ENCODE assay signal across 25 mouse cellular contexts in genomic region chr2:173714620-173715218, GRCm38 (mm10). TPM values are rescaled to one million over a fixed set of nuclear protein-coding genes. Genes with fewer than 3 reads are reported as not detected.
DNase-seq lines count a peak whose midpoint lies in the region; ATAC-seq lines count a peak whose summit lies in the region.
"Had no signal": no experiment of that assay in that cellular context is flagged by ENCODE, and none has a peak within 500 bp of the region (broad histone marks: within the 10 kb centered on the region; RNA-seq: fewer than 3 reads in every experiment).

No protein-coding gene starts in this region.

- WGBS in neural tube, embryonic 11.5 days, result 57% methylated on average over 8 of the region's 8 CpGs
- 31% methylated on average over 8 of the region's 8 CpGs for WGBS in hindbrain, embryonic 12.5 days
- 51% methylated on average over 8 of the region's 8 CpGs for WGBS in midbrain, embryonic 12.5 days
- 26% methylated on average over 8 of the region's 8 CpGs for WGBS in neural tube, embryonic 14.5 days
- 76% methylated on average over 8 of the region's 8 CpGs for WGBS in kidney, embryonic 15.5 days

- H3K4me1 ChIP-seq in neural tube, embryonic 11.5 days (ENCODE audit: control insufficient read depth, insufficient read depth, low read length), result no peaks in the 10 kb centered on the region
- peaks cover 23% of the 10 kb centered on the region for H3K4me1 ChIP-seq in hindbrain, embryonic 12.5 days
- peaks cover 24% of the 10 kb centered on the region for H3K4me1 ChIP-seq in midbrain, embryonic 12.5 days
- no peaks in the 10 kb centered on the region for H3K4me1 ChIP-seq in neural tube, embryonic 14.5 days (ENCODE audit: control insufficient read depth, insufficient read depth, low read length)
- peaks cover 5% of the 10 kb centered on the region; the same call in 1 of the 2 replicates for H3K4me1 ChIP-seq in kidney, embryonic 15.5 days
- H3K4me1 ChIP-seq: embryonic facial prominence, embryonic 15.5 days; liver, embryonic 13.5 days had no signal

- H3K4me3 ChIP-seq in neural tube, embryonic 11.5 days (ENCODE audit: low read depth, low read length), result no peak overlapping the region
- H3K4me3 ChIP-seq in hindbrain, embryonic 12.5 days, result no peak overlapping the region
- H3K4me3 ChIP-seq in midbrain, embryonic 12.5 days, result no peak overlapping the region
- no peak overlapping the region for H3K4me3 ChIP-seq in neural tube, embryonic 14.5 days (ENCODE audit: low read depth, low read length)
- H3K4me3 ChIP-seq in kidney, embryonic 15.5 days (replicated peaks), result no peak overlapping the region
- H3K4me3 ChIP-seq: embryonic facial prominence, embryonic 15.5 days; limb, embryonic 13.5 days; liver, embryonic 13.5 days had no signal

- H3K4me2 ChIP-seq in neural tube, embryonic 11.5 days (ENCODE audit: low read depth), result no peak overlapping the region
- no peak overlapping the region for H3K4me2 ChIP-seq in hindbrain, embryonic 12.5 days (replicated peaks)
- no peak overlapping the region for H3K4me2 ChIP-seq in midbrain, embryonic 12.5 days (replicated peaks)
- H3K4me2 ChIP-seq in neural tube, embryonic 14.5 days (ENCODE audit: low read depth, low read length), result no peak overlapping the region
- no peak overlapping the region for H3K4me2 ChIP-seq in kidney, embryonic 15.5 days
- H3K4me2 ChIP-seq: embryonic facial prominence, embryonic 15.5 days; limb, embryonic 13.5 days; liver, embryonic 13.5 days; lung, embryonic 14.5 days had no signal

- no peak overlapping the region for H3K9ac ChIP-seq in neural tube, embryonic 11.5 days (ENCODE audit: low read length)
- no peak overlapping the region for H3K9ac ChIP-seq in hindbrain, embryonic 12.5 days
- H3K9ac ChIP-seq in midbrain, embryonic 12.5 days (replicated peaks), result no peak overlapping the region
- no peak overlapping the region for H3K9ac ChIP-seq in neural tube, embryonic 14.5 days (replicated peaks; ENCODE audit: low read depth, low read length)
- no peak overlapping the region for H3K9ac ChIP-seq in kidney, embryonic 15.5 days
- H3K9ac ChIP-seq: embryonic facial prominence, embryonic 15.5 days; limb, embryonic 13.5 days; liver, embryonic 13.5 days; lung, embryonic 14.5 days had no signal

- no peak for DNase-seq in neural tube, embryonic 11.5 days (ENCODE audit: low spot score)
- no peak for DNase-seq in neural tube, embryonic 10.5 days (ENCODE audit: extremely low spot score, low spot score)
- no peak for DNase-seq in kidney, adult 8-10 months
- no peak for DNase-seq in layer of hippocampus, postnatal 10 days (ENCODE audit: low spot score in 2 of 2)
- DNase-seq: cerebellum, adult 18-20 months; cerebellum, postnatal 25 days; embryo, embryonic 11 days; gastrocnemius, postnatal 36 days; kidney, postnatal 14 days; liver, embryonic 13.5 days; lung, embryonic 14.5 days; lung, postnatal 36 days; thymus, postnatal 25 days had no signal

- 0 out of 2 replicates have a peak overlapping the region, but pooled peaks have one; percentile 0 for H3K27ac ChIP-seq in neural tube, embryonic 11.5 days (ENCODE audit: low read depth, low read length)
- peak overlapping the region; percentile 62 for H3K27ac ChIP-seq in hindbrain, embryonic 12.5 days
- peak overlapping the region; percentile 64 for H3K27ac ChIP-seq in midbrain, embryonic 12.5 days (replicated peaks)
- H3K27ac ChIP-seq in neural tube, embryonic 14.5 days (ENCODE audit: low read depth, low read length), result peak overlapping the region; percentile 44; the same call in 1 of the 2 replicates
- H3K27ac ChIP-seq in kidney, embryonic 15.5 days, result no peak overlapping the region
- H3K27ac ChIP-seq: embryonic facial prominence, embryonic 15.5 days; limb, embryonic 13.5 days; liver, embryonic 13.5 days had no signal

- H3K27me3 ChIP-seq in neural tube, embryonic 11.5 days (ENCODE audit: control insufficient read depth, insufficient read depth, low read length), result no peaks in the 10 kb centered on the region
- no peaks in the 10 kb centered on the region for H3K27me3 ChIP-seq in hindbrain, embryonic 12.5 days
- H3K27me3 ChIP-seq in midbrain, embryonic 12.5 days, result no peaks in the 10 kb centered on the region
- H3K27me3 ChIP-seq in neural tube, embryonic 14.5 days (ENCODE audit: control insufficient read depth, insufficient read depth, low read length), result no peaks in the 10 kb centered on the region
- no peaks in the 10 kb centered on the region for H3K27me3 ChIP-seq in kidney, embryonic 15.5 days
- H3K27me3 ChIP-seq: embryonic facial prominence, embryonic 15.5 days; limb, embryonic 13.5 days; liver, embryonic 13.5 days had no signal

- peak; percentile 48; the same call in 1 of the 2 replicates for ATAC-seq in neural tube, embryonic 11.5 days (ENCODE audit: insufficient read depth, low FRiP score, low TSS enrichment)
- ATAC-seq in hindbrain, embryonic 12.5 days (ENCODE audit: low FRiP score), result peak; percentile 52
- ATAC-seq in midbrain, embryonic 12.5 days (ENCODE audit: low FRiP score, low read depth), result peak; percentile 35; the same call in 1 of the 2 replicates
- peak; percentile 73 for ATAC-seq in neural tube, embryonic 14.5 days (ENCODE audit: low read depth)
- no peak for ATAC-seq in kidney, embryonic 15.5 days (replicated peaks; ENCODE audit: low FRiP score)
- ATAC-seq: intestine, postnatal 0 days had no signal

- no peaks in the 10 kb centered on the region for H3K9me3 ChIP-seq in neural tube, embryonic 11.5 days (ENCODE audit: control insufficient read depth, low read length)
- no peaks in the 10 kb centered on the region for H3K9me3 ChIP-seq in hindbrain, embryonic 12.5 days (replicated peaks)
- no peaks in the 10 kb centered on the region for H3K9me3 ChIP-seq in midbrain, embryonic 12.5 days
- no peaks in the 10 kb centered on the region for H3K9me3 ChIP-seq in neural tube, embryonic 14.5 days (ENCODE audit: control insufficient read depth, low read length)
- H3K9me3 ChIP-seq in kidney, embryonic 15.5 days (replicated peaks), result no peaks in the 10 kb centered on the region
- H3K9me3 ChIP-seq: embryonic facial prominence, embryonic 15.5 days; limb, embryonic 13.5 days; liver, embryonic 13.5 days had no signal

- no peaks in the 10 kb centered on the region for H3K36me3 ChIP-seq in neural tube, embryonic 11.5 days (ENCODE audit: control insufficient read depth, insufficient read depth, low read length)
- H3K36me3 ChIP-seq in hindbrain, embryonic 12.5 days, result no peaks in the 10 kb centered on the region
- no peaks in the 10 kb centered on the region for H3K36me3 ChIP-seq in midbrain, embryonic 12.5 days
- no peaks in the 10 kb centered on the region for H3K36me3 ChIP-seq in neural tube, embryonic 14.5 days (ENCODE audit: control insufficient read depth, insufficient read depth, low read length)
- no peaks in the 10 kb centered on the region for H3K36me3 ChIP-seq in kidney, embryonic 15.5 days
- H3K36me3 ChIP-seq: embryonic facial prominence, embryonic 15.5 days; limb, embryonic 13.5 days; liver, embryonic 13.5 days had no signal

RNA-seq across cellular contexts. Expression of gene 1700010B08Rik, which starts 4.5 kb away (rescaled TPM):
- polyA plus RNA-seq in neural tube, embryonic 11.5 days (2014; fragmentation: Nextera tagmentation; extraction: Ambion mirVana), result not detected in 2 replicates
- polyA plus RNA-seq in hindbrain, embryonic 12.5 days (2016; fragmentation: Nextera tagmentation; extraction: Ambion mirVana), result not detected in 2 replicates
- polyA plus RNA-seq in midbrain, embryonic 12.5 days (2016; fragmentation: Nextera tagmentation; extraction: Ambion mirVana), result not detected in 2 replicates
- polyA plus RNA-seq in neural tube, embryonic 14.5 days (2014; fragmentation: Nextera tagmentation; extraction: Ambion mirVana), result not detected in 2 replicates
- polyA plus RNA-seq in kidney, embryonic 15.5 days (2015; fragmentation: Nextera tagmentation; extraction: Ambion mirVana), result not detected in 2 replicates
- not detected for total RNA-seq in layer of hippocampus, postnatal 10 days (2021)
- total RNA-seq: adrenal gland, postnatal 4 days; gastrocnemius, postnatal 36 days; heart, adult 8-10 months; hematopoietic stem cell, adult 5-6 weeks; layer of hippocampus, adult 8-10 months had no signal
- polyA plus RNA-seq: embryonic facial prominence, embryonic 15.5 days; heart, embryonic 16.5 days; intestine, postnatal 0 days; limb, embryonic 13.5 days; liver, embryonic 13.5 days; lung, embryonic 14.5 days had no signal

RNA-seq across cellular contexts. Expression of gene Vapb, which starts 22.6 kb away (rescaled TPM):
- 15.2 and 17.2 TPM in 2 replicates for polyA plus RNA-seq in neural tube, embryonic 11.5 days (2014; fragmentation: Nextera tagmentation; extraction: Ambion mirVana)
- polyA plus RNA-seq in hindbrain, embryonic 12.5 days (2016; fragmentation: Nextera tagmentation; extraction: Ambion mirVana), result 10.7 and 14.2 TPM in 2 replicates
- 11.0 and 14.8 TPM in 2 replicates for polyA plus RNA-seq in midbrain, embryonic 12.5 days (2016; fragmentation: Nextera tagmentation; extraction: Ambion mirVana)
- 11.7 and 13.7 TPM in 2 replicates for polyA plus RNA-seq in neural tube, embryonic 14.5 days (2014; fragmentation: Nextera tagmentation; extraction: Ambion mirVana)
- 14.0 and 17.9 TPM in 2 replicates for polyA plus RNA-seq in kidney, embryonic 15.5 days (2015; fragmentation: Nextera tagmentation; extraction: Ambion mirVana)
- 100 to 1,000 TPM in 1 of 2 experiments, 10 to 100 TPM in 1; 96.4 to 101 TPM for total RNA-seq in layer of hippocampus, postnatal 10 days (2021)

RNA-seq across cellular contexts. Expression of gene Rab22a, which starts 55.2 kb away (rescaled TPM):
- 43.6 and 44.1 TPM in 2 replicates for polyA plus RNA-seq in neural tube, embryonic 11.5 days (2014; fragmentation: Nextera tagmentation; extraction: Ambion mirVana)
- polyA plus RNA-seq in hindbrain, embryonic 12.5 days (2016; fragmentation: Nextera tagmentation; extraction: Ambion mirVana), result 51.1 and 51.4 TPM in 2 replicates
- polyA plus RNA-seq in midbrain, embryonic 12.5 days (2016; fragmentation: Nextera tagmentation; extraction: Ambion mirVana), result 41.4 and 42.5 TPM in 2 replicates
- 35.5 and 38.4 TPM in 2 replicates for polyA plus RNA-seq in neural tube, embryonic 14.5 days (2014; fragmentation: Nextera tagmentation; extraction: Ambion mirVana)
- 35.3 and 36.3 TPM in 2 replicates for polyA plus RNA-seq in kidney, embryonic 15.5 days (2015; fragmentation: Nextera tagmentation; extraction: Ambion mirVana)
- 10 to 100 TPM; 22.3 to 24.4 TPM for total RNA-seq in layer of hippocampus, postnatal 10 days (2021)
